Mouse (Mus musculus): ENCODE measurements at regions not wholly inside any gene's neighbourhood (a gene's known extent, or its start where the extent isn't known, plus 50 kb on each side); places are given as distances from the start of the nearest gene placed in this dataset.
"Not testable (repeated sequence)": the region's sequence is repeated elsewhere in the genome, so short reads cannot be mapped to it uniquely, and the experiment has no call there.

GRCm38 (mm10) chr16:3334355-3334754 lies 256.5 kb upstream of the Olfr161 start:
- not testable (repeated sequence) for DNase-seq (ENCODE audit: low spot score in 2 of 2)

GRCm38 (mm10) chr16:3343372-3343771 lies 247.5 kb upstream of the Olfr161 start:
- DNase-seq (ENCODE audit: low spot score in 2 of 2), result not testable (repeated sequence)

GRCm38 (mm10) chr16:3344725-3345380 lies 246.0 kb upstream of the Olfr161 start:
- not testable (repeated sequence) for DNase-seq (ENCODE audit: low spot score in 2 of 2)

GRCm38 (mm10) chr16:3349382-3349781 lies 241.5 kb upstream of the Olfr161 start:
- not testable (repeated sequence) for DNase-seq (ENCODE audit: low spot score in 2 of 2)

- not testable (repeated sequence) for DNase-seq (ENCODE audit: low spot score in 2 of 2)
Observed at GRCm38 (mm10) chr16:3349850-3350547, 240.8 kb upstream of the Olfr161 start.

- not testable (repeated sequence) for DNase-seq (ENCODE audit: low spot score in 2 of 2)
Observed at GRCm38 (mm10) chr16:3350668-3351507, 240.0 kb upstream of the Olfr161 start.

- DNase-seq (ENCODE audit: low spot score in 2 of 2), result peak in 1 of 2 experiments; percentile 48
Observed at GRCm38 (mm10) chr16:3351508-3352046, 239.3 kb upstream of the Olfr161 start.
